Comparison of ENCODE assay signal across 21 mouse cellular contexts in the genomic region with DNA sequence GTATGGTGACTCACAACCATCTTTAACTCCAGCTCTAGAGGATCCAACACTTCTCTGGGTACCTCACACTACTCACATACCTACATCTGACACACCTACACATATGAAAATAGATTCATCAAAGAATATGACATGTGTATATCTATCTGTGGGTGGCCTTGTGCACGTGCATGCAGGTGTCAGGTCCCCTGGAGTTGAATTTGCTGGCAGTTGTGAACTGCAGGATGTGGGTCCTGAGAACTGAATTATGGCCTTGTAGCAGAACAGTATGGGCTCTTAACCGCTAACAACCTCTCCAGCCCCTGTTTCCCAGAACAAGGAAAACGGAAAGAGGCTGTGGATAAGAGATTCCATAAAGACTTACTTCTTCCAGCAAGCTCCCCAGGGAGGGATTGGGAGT. TPM values are rescaled to one million over a fixed set of nuclear protein-coding genes. Genes with fewer than 3 reads are reported as not detected.
"Had no signal": no experiment of that assay in that cellular context is flagged by ENCODE, and none has a peak within 500 bp of the region (broad histone marks: within the 10 kb centered on the region; RNA-seq: fewer than 3 reads in every experiment).

No protein-coding gene starts in this region.

- DNase-seq: kidney, adult 18-20 months; kidney, adult 9 months; kidney, postnatal 14 days; kidney, postnatal 4 days; liver; lung, adult 18-20 months; lung, postnatal 10 days; lung, postnatal 36 days had no signal

- H3K4me1 ChIP-seq: limb, embryonic 10.5 days; limb, embryonic 13.5 days; lung, embryonic 15.5 days; midbrain, embryonic 13.5 days had no signal

- ATAC-seq: intestine, embryonic 16.5 days; midbrain, embryonic 13.5 days; midbrain, embryonic 16.5 days had no signal

- H3K9me3 ChIP-seq: limb, embryonic 10.5 days; limb, embryonic 13.5 days; liver, embryonic 12.5 days; liver, embryonic 15.5 days; lung, embryonic 15.5 days; megakaryocyte, embryonic 14.5 days; midbrain, embryonic 10.5 days; midbrain, embryonic 13.5 days had no signal

- H3K27ac ChIP-seq: limb, embryonic 10.5 days; limb, embryonic 13.5 days; lung, embryonic 15.5 days; midbrain, embryonic 10.5 days; midbrain, embryonic 13.5 days; stomach, postnatal 0 days had no signal

- H3K27me3 ChIP-seq: limb, embryonic 13.5 days; liver, embryonic 12.5 days; liver, embryonic 15.5 days; lung, embryonic 15.5 days; megakaryocyte, embryonic 14.5 days; midbrain, embryonic 13.5 days had no signal

- H3K4me3 ChIP-seq: limb, embryonic 10.5 days; limb, embryonic 13.5 days; liver, embryonic 12.5 days; liver, embryonic 15.5 days; lung, embryonic 15.5 days; megakaryocyte, embryonic 14.5 days; midbrain, embryonic 10.5 days; midbrain, embryonic 13.5 days had no signal

- H3K9ac ChIP-seq: limb, embryonic 13.5 days; liver, embryonic 12.5 days; liver, embryonic 15.5 days; lung, embryonic 15.5 days; midbrain, embryonic 13.5 days had no signal

- H3K4me2 ChIP-seq: limb, embryonic 13.5 days; liver, embryonic 15.5 days; lung, embryonic 15.5 days; midbrain, embryonic 13.5 days had no signal

- H3K36me3 ChIP-seq: limb, embryonic 10.5 days; limb, embryonic 13.5 days; liver, embryonic 12.5 days; liver, embryonic 15.5 days; lung, embryonic 15.5 days; midbrain, embryonic 10.5 days; midbrain, embryonic 13.5 days had no signal

RNA-seq across cellular contexts. Expression of gene Irs3, which starts 53.6 kb away (rescaled TPM):
- total RNA-seq: layer of hippocampus, postnatal 14 days had no signal
- polyA plus RNA-seq: midbrain, embryonic 13.5 days; stomach, embryonic 14.5 days had no signal
